Mouse (Mus musculus): ENCODE data around the gene Sptan1. TPM values are rescaled to one million over a fixed set of nuclear protein-coding genes. Genes with fewer than 3 reads are reported as not detected.
"Not testable (repeated sequence)": the region's sequence is repeated elsewhere in the genome, so short reads cannot be mapped to it uniquely, and the experiment has no call there.

The Sptan1 gene
- total RNA-seq, 2 experiments from 2014 or later: 191 to 224 TPM

GRCm38 (mm10) chr2:29991962-29992361, 26.6 kb downstream of the Sptan1 start:
- no peak for DNase-seq (ENCODE audit: low spot score in 2 of 2)

DNA sequence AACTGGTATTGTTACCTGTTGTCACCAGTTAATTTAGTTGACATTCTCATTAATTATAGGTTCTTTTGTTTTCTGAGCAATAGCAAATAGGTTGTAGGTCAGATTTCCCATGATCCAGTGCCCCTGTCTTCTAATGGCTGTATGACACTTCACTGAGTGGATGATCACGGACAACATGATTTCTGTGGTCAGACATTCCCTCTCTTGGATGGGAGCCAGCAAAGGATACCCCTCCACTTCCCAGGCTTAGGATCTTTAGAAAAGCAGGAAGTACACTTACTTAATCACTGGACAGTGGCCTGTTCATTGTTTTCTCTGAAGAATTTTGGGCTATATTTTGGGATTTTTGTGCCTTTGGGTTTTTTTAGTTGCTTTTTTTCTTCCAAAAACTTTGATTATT, 43.7 kb downstream of the Sptan1 start:
- no peak for DNase-seq (ENCODE audit: low spot score in 2 of 2)

DNA sequence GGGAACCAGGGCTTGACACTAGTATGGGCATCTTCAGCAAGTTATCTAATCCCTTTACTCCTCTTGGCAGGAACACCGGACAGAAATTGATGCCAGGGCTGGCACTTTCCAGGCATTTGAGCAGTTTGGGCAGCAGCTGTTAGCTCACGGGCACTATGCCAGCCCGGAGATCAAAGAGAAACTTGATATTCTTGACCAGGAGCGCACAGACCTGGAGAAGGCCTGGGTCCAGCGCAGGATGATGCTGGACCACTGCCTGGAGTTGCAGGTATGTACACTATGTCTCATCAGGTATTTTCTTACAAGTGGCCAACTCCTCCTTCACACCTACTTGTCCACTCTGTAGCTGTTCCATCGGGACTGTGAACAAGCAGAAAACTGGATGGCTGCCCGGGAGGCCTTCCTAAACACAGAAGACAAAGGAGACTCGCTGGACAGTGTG, 45.5 kb downstream of the Sptan1 start:
- DNase-seq (ENCODE audit: low spot score in 2 of 2): peak in 1 of 2 experiments; percentile 39

DNA sequence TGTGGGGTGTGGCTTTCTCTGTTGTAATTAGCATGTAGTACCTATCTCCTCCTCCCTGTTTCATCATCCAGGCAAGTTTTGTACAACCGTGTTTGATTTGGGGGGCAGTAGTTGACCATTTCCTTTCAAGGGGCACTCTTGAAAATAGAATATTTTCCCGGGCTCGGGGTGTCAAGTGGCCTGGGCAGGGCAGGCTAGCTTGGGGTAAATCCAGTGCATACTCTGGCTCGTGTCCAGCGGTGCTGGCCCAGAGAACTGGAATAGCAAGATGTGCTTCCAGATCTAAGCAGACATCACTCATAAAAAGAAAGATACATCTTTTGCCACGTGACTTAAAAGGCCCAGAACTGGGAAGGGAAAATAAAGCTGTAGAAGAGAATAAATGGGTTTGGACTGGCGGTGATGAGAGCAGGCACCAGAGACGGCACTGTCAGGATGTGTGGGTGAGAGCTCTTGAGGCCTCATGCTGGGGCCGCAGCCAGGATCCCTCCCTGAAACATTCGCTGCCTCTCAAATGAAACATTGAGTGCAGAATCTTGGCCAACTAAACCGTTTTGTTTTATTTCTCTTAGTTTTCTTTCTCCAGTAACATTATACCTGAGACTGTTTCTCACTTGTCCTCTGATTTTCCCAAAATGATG, 49.1 kb downstream of the Sptan1 start:
- no peak for DNase-seq (ENCODE audit: low spot score in 2 of 2)

DNA sequence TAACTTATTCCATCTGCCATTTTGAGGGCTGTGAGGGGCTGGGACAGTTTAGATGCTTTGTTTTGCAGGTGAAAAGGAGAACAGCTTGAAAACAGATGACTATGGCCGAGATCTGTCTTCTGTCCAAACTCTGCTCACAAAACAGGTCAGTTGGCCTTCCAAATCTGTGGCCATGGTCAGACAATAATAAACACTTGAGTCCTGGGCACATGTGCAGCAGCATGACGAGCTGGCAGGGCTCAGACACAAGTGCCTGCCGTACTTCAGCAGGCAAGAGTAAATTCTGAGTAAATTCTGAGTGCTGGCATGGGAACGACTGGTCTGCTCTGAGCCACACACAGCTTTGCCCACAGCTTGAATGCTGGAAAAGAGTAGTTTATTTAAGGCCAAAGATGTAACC, 60.1 kb downstream of the Sptan1 start:
- no peak for DNase-seq (ENCODE audit: low spot score in 2 of 2)

DNA sequence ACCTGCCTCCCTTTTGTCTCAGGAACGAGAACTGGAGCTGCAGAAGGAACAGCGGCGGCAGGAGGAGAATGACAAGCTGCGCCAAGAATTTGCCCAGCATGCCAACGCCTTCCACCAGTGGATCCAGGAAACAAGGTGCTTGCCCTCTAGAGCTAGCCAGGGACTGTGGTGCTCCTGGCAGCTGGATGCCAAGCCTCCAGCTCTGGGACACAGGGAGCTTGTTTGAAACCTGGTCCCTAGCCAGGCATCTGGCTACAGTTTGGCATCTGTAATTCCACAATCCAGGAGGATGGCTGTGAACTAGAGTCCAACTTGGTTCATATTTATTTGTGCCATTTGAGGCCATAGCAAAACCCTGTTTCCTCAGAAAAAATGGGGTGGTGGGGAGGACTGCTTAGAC, 61.6 kb downstream of the Sptan1 start:
- no peak for DNase-seq (ENCODE audit: low spot score in 2 of 2)

- DNase-seq (ENCODE audit: low spot score in 2 of 2): no peak
Measured at GRCm38 (mm10) chr2:30032244-30032846, 67.0 kb downstream of the Sptan1 start.

DNA sequence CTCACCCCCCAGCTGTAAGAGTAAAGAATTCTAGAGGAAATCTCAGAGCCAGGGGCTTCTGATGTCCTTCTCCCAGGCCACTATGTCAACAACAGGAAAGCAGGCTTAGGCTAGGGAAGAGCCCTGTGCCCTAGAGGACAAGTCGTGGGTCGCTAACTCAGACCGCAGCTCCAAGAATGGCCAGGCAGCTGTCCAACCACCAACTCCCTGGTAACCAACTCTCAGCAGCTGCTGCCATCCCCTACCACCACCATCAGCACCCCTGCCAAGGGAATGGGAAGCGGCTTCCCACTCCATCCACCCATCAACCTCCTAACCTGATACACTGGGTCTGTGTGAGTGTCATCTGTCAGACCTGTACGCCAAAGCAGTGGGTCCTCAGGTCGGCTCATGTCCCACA, 67.6 kb downstream of the Sptan1 start:
- DNase-seq (ENCODE audit: low spot score in 2 of 2): no peak

DNA sequence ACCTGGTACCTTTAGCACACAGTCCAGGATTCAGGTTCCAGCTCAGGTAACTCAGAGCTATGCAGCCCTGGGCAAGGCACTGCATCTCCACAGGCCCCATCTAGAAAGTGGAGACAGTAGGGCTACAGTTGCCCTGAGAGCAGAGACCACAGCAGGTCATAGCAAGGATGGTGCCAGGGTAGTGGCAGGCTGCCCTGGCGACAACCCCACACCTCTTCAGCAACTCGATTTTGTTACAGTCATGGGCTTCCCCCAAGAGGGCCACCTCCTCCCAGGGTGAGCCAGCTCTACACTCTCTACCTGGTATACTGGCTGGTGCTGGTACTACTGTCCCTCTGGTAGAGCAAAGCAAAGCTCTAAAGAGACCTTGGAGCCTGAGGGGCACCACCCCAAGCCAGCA, 72.4 kb downstream of the Sptan1 start:
- no peak for DNase-seq (ENCODE audit: low spot score in 2 of 2)

GRCm38 (mm10) chr2:30038370-30038769, 73.0 kb downstream of the Sptan1 start:
- no peak for DNase-seq (ENCODE audit: low spot score in 2 of 2)

DNA sequence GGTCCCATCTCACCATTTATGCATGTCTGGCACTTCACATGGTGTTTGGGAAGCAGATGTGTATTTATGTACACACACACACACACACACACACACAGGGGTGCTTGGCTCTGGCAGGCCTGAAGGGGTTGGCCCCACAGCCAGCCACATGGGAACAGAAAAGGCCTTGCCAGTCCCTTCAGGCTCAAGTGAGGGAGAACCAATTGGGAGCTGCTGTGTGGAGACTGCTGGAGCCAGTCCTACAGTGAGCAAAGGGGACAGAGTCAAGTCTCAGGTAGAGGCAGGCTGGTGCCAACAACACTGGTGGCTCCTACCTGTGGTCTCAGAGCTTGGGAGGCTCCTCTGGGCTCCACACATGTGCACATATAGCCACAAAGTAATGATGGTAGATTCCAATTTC, 74.3 kb downstream of the Sptan1 start:
- no peak for DNase-seq (ENCODE audit: low spot score in 2 of 2)

GRCm38 (mm10) chr2:30042445-30042844, 77.1 kb downstream of the Sptan1 start:
- peak; percentile 78 to 83 for DNase-seq (ENCODE audit: low spot score in 2 of 2)

DNA sequence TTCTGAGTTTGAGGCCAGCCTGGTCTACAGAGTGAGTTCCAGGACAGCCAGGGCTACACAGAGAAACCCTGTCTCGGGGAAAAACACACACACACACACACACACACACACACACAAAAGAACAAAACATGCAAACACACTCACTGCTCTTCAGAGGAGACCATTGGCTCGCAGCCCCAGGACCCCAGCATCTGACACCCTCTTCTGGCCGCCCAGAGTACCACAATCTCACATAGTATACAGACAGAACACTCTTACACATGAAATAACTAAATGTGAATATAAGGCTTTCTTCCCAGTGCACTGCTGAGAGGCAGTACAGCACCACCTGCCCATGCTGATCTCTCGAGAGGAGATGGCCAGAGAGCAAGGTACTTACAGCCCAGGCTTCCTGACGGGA, 79.2 kb downstream of the Sptan1 start:
- DNase-seq (ENCODE audit: low spot score in 2 of 2): no peak

DNA sequence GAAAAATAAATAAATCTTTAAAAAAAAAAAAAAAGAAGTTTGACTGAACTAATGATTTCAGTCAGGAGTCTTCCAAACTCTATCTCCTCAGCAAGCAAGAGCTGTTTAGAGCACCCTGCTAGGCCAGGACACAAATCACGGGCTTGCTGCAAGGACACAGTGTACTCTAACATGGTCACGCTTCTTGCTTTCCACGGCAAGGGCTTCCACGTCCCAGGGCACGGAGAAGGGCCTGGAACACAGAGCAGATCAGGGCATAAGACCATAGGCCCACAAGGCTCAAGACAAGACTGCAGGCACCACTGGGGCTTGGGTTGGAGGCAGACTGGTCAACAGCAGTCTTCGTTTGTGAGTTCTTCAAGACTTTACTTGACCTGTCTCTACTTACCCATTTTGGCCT, 81.8 kb downstream of the Sptan1 start:
- DNase-seq (ENCODE audit: low spot score in 2 of 2): no peak

DNA sequence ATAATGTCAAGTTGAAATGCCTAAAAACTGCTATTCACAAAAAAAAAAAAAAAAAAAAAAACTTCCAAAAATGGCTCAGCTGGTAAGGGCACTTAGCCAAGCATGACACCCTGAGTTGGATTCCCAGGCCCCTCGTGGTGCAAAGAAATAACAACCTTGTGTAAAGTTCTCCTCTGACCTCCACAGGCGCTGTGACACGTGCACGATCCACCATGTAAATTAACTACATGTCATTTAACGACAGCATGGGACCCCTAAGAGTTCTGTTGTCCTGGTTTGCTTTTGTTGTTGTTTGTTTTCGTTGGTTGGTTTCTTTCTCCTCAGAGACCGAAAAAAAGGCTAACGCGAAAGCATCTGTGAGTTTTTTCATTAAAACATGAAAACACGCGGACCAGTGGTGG, 82.7 kb downstream of the Sptan1 start:
- no peak for DNase-seq (ENCODE audit: low spot score in 2 of 2)

GRCm38 (mm10) chr2:30048699-30049388, 83.5 kb downstream of the Sptan1 start, which contains the start of gene Wdr34:
TSS of gene Wdr34 (minus strand) at chr2:30048881.
- DNase-seq (ENCODE audit: low spot score in 2 of 2): peak; percentile 99

DNA sequence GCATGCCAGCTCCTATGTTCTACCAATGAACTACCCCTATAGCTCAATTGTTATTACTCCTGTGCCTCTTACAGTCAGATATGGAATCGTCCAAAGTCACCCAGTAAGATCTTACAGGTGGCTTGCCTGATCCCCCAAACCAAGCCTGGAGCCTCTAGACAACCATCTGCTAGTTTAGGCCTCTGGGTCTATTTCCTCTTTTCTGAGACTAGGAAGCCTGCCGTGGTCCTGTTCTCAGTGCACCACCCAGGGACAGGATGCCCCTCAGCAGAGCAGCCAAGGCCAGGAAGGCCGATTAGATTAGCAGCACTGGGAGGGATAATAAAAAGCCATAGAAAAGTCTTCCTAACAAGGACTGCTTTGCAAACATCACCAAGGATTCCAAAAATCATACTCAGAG, 84.5 kb downstream of the Sptan1 start:
- no peak for DNase-seq (ENCODE audit: low spot score in 2 of 2)

DNA sequence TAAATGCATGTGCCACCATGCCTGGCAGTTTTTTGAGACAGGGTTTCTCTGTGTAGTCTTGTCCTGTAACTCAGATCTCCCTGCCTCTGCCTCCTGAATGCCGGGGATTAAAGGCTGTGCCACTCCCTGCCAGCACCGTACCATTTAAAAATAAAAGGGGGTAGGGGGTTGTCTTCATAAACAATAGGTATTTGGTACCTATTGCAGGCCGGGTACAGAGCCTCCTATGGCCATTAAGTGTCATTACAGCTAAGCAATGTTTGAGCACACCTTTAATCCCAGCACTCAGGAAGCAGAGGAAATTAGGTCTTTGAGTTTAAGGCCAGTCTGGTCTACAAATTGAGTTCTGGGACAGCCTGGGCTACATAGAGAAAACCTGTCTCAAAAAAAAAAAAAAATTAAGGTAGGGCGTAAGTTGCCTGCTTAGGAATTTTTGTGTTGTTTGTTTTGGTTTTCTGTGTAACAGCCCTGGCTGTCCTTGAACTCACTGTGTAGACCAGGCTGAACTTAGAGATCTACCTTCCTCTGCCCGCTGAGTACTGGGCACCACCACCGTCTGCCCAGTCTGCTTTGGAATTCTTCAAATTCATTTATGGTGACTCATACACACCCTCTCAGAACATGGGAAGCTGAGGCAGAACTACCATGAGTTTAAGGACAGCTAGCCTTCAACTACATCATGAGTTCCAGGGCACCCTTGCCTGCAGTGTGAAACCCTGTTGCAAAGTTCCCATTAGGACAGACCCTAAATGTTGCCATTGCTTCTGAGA, 86.8 kb downstream of the Sptan1 start:
- no peak for DNase-seq (ENCODE audit: low spot score in 2 of 2)

DNA sequence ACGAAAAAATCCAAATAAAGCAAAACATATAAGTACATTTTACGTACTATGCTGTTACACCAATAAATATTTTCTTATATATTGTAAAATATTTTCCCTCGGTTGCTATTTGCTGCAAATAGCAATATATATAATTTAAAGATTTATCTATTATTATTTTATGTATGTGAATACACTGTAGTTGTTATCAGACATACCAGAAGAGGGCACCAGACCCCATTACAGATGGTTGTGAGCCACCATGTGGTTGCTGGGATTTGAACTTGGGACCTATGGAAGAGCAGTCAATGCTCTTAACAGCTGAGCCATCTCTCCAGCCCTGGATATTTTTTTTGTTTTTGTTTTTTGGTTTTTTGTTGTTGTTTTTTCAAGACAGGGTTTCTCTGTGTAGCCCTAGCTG, 90.0 kb downstream of the Sptan1 start:
- DNase-seq (ENCODE audit: low spot score in 2 of 2): not testable (repeated sequence)

DNA sequence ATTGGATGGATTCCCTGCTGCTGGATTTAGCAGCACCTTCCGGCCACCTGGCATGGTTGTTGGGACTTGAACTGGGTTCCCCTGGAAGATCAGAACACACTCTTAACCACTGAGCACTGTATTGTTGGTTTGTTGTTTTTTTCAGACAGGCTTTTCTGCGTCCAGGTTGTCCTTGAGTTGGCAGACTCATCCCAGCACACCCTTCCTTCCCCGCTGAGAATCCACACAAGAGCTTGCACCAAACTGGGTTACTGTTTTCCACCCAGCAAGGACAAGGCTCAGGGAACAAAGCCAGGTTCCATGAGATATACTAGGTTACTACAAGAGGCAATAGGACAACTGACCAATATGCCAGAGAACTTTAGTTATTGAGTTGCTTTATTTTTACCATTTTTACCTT, 91.4 kb downstream of the Sptan1 start:
- no peak for DNase-seq (ENCODE audit: low spot score in 2 of 2)

DNA sequence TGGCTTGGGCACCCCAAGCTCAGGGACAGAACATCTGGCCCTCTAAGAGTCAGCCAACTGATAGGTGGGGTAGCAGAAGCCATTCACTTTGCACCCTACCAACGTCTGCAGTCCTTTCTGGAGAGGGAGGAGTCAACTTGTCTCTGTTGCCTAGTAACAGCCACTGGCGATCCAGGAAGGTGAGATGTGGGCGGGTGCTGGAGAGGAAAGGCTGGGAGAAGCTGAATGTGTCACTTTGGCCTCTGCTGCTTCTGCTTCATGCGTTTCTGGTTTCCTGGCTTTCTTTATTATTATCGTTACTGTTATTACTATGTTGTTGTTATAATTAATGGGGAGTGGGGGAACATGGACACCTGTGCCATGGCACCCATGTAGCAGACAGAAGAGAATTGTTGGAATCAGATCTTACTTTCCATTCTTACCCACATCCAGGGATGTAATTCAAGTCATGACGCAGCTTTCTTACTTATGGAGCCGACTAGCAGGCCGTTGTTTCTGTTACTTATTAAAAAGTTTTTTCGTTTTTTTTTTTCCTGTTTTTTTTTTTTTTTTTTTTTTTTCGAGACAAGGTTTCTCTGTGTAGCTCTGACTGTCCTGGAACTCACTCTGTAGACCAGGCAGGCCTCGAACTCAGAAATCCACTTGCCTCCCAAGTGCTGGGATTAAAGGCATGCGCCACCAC, 92.0 kb downstream of the Sptan1 start, which contains the start of gene Set:
Gene Set, plus strand, starts transcription at position 156 of the 682 bp plus-strand sequence.
- DNase-seq (ENCODE audit: low spot score in 2 of 2): no peak

Measured in adrenal gland, adult 18-20 months (tissue).